Mouse (Mus musculus) heart, postnatal 25 days (tissue): ENCODE measurements around the gene Stn1. TPM values are rescaled to one million over a fixed set of nuclear protein-coding genes. Genes with fewer than 3 reads are reported as not detected.

Experiments used
- DNase-seq: peaks from one replicate; pipeline ENCODE4 v3.0.0; 2022; ENCODE audit warnings: low spot score
- intact Hi-C: fragments of 180-260 bp; cut with DNase I; formaldehyde crosslinking; loops from one replicate; pipeline ENCODE4 v1.15.1; 2025
- total RNA-seq, 2 experiments: library from RNA; stranded (reverse); gene quantifications; 2 replicates each; pipeline ENCODE4 v1.2.3; 2021

The Stn1 gene
- total RNA-seq, 2 experiments from 2014 or later = 17.8 to 18.9 TPM

- no peak for DNase-seq
- intact Hi-C loops = loop anchor here (5.0 kb wide), 1 partner anchor 132 kb away; no protein-coding TSS in a partner anchor
Measured at GRCm38 (mm10) chr19:47489233-47489632, 48.1 kb downstream of the Stn1 start.

- intact Hi-C loops = loop anchor here (5.0 kb wide), 1 partner anchor 131 kb away; no protein-coding TSS in a partner anchor
- no peak for DNase-seq
Measured at GRCm38 (mm10) chr19:47488250-47488649, 49.1 kb downstream of the Stn1 start.

- DNase-seq = no peak
- intact Hi-C loops = loop anchor here (5.0 kb wide), 1 partner anchor 130 kb away; no protein-coding TSS in a partner anchor
Measured at GRCm38 (mm10) chr19:47487572-47487971, 49.7 kb downstream of the Stn1 start.

GRCm38 (mm10) chr19:47485997-47486566 lies 51.2 kb downstream of the Stn1 start:
- DNase-seq = no peak

GRCm38 (mm10) chr19:47484110-47484509 lies 53.2 kb downstream of the Stn1 start:
- no peak for DNase-seq
- intact Hi-C loops = no loop called here

More at GRCm38 (mm10) chr19:47485997-47486566, 51.2 kb downstream of the Stn1 start:
- intact Hi-C loops = loop anchor here (5.0 kb wide), 1 partner anchor 129 kb away; no protein-coding TSS in a partner anchor

GRCm38 (mm10) chr19:47483346-47483745 lies 54.0 kb downstream of the Stn1 start:
- intact Hi-C loops = no loop called here
- no peak for DNase-seq

GRCm38 (mm10) chr19:47473453-47473852 lies 63.9 kb downstream of the Stn1 start:
- intact Hi-C loops = no loop called here
- no peak for DNase-seq

- no peak for DNase-seq
- intact Hi-C loops = no loop called here
Measured at GRCm38 (mm10) chr19:47472881-47473400, 64.4 kb downstream of the Stn1 start.

GRCm38 (mm10) chr19:47471808-47472207 lies 65.5 kb downstream of the Stn1 start:
- intact Hi-C loops = no loop called here
- no peak for DNase-seq

- intact Hi-C loops = no loop called here
- DNase-seq = no peak
Measured at GRCm38 (mm10) chr19:47468750-47469149, 68.6 kb downstream of the Stn1 start.

GRCm38 (mm10) chr19:47466775-47467174 lies 70.5 kb downstream of the Stn1 start:
- intact Hi-C loops = no loop called here
- no peak for DNase-seq

GRCm38 (mm10) chr19:47465467-47465866 lies 71.8 kb downstream of the Stn1 start:
- DNase-seq = no peak
- intact Hi-C loops = loop anchor here (2.0 kb wide), 3 partner anchors 17 to 109 kb away; no protein-coding TSS in a partner anchor

GRCm38 (mm10) chr19:47464304-47465241 lies 72.7 kb downstream of the Stn1 start, which contains the start of gene Sh3pxd2a:
Gene Sh3pxd2a, minus strand, starts transcription at chr19:47464401.
- DNase-seq = peak; percentile 44
- intact Hi-C loops = loop anchor here (2.0 to 5.0 kb wide), 4 partner anchors 16 to 108 kb away; no protein-coding TSS in a partner anchor

GRCm38 (mm10) chr19:47463636-47464303 lies 73.5 kb downstream of the Stn1 start:
- intact Hi-C loops = loop anchor here (2.0 to 5.0 kb wide), 5 partner anchors 15 to 107 kb away; no protein-coding TSS in a partner anchor
- DNase-seq = peak; percentile 72

- DNase-seq = no peak
- intact Hi-C loops = loop anchor here (2.0 to 5.0 kb wide), 2 partner anchors 36 to 78 kb away; no protein-coding TSS in a partner anchor
Measured at GRCm38 (mm10) chr19:47463206-47463605, 74.1 kb downstream of the Stn1 start.

- intact Hi-C loops = loop anchor here (2.0 to 5.0 kb wide), 2 partner anchors 35 to 78 kb away; no protein-coding TSS in a partner anchor
- DNase-seq = no peak
Measured at GRCm38 (mm10) chr19:47462725-47463124, 74.6 kb downstream of the Stn1 start.

- intact Hi-C loops = loop anchor here (2.0 to 5.0 kb wide), 2 partner anchors 35 to 77 kb away; no protein-coding TSS in a partner anchor
- DNase-seq = no peak
Measured at GRCm38 (mm10) chr19:47461838-47462237, 75.5 kb downstream of the Stn1 start.

GRCm38 (mm10) chr19:47461386-47461785 lies 75.9 kb downstream of the Stn1 start:
- DNase-seq = no peak
- intact Hi-C loops = loop anchor here (5.0 kb wide), 1 partner anchor 34 kb away; no protein-coding TSS in a partner anchor
